Mouse (Mus musculus) brain, embryonic 18.5 days (tissue): ENCODE results near the gene Sorbs2.

ENCODE experiments used
- DNase-seq: peaks from one replicate; pipeline ENCODE4 v3.0.0-alpha.2; 2012; ENCODE audit warnings: low read depth, low spot score

Gene Sorbs2

GRCm38 (mm10) chr8:45626406-45626805 lies 118.8 kb downstream of the Sorbs2 start:
- DNase-seq, result no peak

GRCm38 (mm10) chr8:45627246-45628241 lies 120.0 kb downstream of the Sorbs2 start:
- DNase-seq, result peak; percentile 84

DNA sequence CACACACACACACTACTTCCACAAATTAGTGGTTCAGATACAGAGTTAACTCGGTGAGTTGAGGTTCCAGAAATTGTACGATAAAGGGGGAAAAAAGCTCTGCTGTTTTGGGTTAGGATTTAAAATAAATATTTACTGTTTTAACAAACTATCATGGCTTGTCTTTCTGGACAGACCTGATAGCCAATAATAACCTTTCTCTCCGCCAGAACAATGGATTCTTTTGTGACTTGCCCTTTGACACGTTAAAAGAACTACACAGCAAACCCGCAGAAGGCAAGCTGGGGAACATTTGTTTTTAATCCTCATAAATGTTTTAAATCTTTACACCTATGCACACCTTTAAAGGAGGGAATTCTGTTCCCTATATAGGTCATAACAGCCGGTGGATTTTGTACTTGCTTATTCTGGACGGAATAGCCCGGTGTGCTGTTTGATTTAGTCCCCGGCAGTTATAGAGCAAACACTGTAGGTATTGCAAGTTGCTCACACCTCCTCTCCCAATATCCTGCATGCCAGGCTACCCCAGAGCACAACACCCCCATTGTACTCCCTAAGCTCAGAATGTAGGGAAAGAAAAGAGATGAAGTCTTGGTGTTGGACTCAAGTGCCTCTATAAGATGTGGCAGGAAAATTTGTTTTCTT lies 121.0 kb downstream of the Sorbs2 start:
- no peak for DNase-seq

DNA sequence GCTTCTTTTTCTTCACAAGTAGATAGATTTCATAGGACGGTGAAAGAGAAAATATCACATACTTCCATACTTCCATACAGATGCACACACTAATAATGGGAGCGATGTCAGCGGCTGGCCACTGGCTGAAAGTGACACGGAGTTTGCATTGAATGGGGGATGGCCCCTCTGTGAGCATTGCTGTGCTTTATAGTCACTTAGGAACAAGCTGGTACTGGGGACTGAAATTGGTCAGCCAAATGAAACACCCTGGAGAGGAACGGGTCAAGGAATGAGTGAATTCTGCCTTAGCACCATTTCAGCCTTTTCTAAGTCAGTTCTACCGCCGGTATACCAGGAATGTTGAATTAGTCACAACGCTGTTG lies 121.5 kb downstream of the Sorbs2 start:
- no peak for DNase-seq

GRCm38 (mm10) chr8:45631023-45631422 lies 123.4 kb downstream of the Sorbs2 start:
- DNase-seq, result no peak

DNA sequence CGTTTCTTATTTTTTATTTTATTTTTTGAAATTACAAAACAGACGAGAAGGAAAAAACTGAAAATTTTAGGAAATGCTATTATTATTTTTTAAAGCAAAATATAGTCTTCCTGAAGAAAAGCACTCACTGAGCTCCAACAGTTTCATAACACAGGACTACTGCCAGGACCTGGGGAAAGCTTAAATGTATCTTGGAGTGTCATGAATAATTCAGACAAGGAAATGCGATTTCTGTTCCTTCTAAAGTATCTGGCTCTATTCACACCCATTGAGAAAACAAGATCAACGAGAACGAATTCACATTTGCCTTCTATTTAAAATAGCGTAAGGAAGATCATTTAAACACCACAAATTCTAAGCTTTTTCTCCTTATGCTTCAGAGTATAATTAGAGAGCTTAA lies 127.6 kb downstream of the Sorbs2 start:
- DNase-seq, result no peak

DNA sequence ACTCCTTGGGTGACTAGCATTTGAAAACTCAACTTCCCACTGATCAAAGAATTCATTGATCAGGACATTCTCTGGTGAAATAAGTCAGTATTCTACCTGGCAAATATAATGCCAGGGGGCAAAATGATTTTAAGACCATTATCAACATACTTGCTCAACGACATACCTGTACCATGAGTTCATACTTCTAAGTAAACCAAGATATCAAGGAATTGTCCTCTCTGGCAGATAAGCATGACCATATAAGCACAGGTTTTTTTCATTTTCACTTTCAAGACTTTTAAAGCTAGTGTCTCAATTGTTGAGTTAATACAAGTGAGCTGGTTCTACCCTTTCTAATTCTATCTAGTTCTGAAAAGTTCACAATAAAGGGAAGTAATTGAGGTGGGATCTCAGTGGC lies 130.2 kb downstream of the Sorbs2 start:
- no peak for DNase-seq

- no peak for DNase-seq
Observed at GRCm38 (mm10) chr8:45639444-45639843, 131.9 kb downstream of the Sorbs2 start.

- DNase-seq, result no peak
Observed at GRCm38 (mm10) chr8:45644651-45645050, 137.1 kb downstream of the Sorbs2 start.

GRCm38 (mm10) chr8:45649063-45649462 lies 141.5 kb downstream of the Sorbs2 start:
- DNase-seq, result no peak

DNA sequence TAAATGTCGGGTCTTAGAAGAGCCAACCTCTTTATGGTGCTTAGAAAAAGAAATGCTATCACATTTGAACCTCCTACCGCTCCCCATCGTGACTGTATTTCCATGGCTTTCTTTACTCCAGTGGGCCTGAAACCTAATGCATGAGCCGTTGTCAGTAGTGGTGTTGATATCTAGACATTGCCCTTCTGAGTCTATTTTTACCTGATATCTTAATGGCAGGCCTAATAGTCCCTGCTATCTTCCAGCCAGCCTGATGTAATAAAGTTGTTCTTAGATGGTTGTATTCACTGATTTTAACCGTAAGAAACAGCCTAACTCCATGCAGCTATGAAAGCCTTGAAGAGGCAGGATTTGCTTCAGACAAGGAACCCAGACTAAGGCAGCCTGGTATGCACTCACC lies 142.4 kb downstream of the Sorbs2 start:
- no peak for DNase-seq

DNA sequence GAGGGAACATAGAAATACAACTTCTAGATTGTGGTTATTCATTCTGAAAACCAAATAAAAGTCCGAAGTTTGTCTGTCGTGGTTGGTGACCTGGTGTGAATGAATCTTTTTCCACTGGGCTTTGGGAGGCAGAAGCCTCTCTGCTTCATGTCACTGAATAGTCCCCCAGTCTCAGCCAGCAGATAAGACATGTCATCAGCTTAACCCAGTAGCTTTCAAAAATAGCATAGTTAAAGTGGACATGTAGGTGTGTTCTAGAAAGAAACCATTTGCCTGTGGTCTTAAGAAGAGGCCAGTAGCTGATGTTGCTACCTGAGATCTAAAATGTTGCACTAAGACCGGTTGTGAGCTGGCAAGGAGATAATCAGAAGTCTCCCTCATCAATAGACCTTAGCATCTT lies 150.4 kb downstream of the Sorbs2 start:
- no peak for DNase-seq

- DNase-seq, result no peak
Observed at GRCm38 (mm10) chr8:45658458-45659325, 151.1 kb downstream of the Sorbs2 start.

DNA sequence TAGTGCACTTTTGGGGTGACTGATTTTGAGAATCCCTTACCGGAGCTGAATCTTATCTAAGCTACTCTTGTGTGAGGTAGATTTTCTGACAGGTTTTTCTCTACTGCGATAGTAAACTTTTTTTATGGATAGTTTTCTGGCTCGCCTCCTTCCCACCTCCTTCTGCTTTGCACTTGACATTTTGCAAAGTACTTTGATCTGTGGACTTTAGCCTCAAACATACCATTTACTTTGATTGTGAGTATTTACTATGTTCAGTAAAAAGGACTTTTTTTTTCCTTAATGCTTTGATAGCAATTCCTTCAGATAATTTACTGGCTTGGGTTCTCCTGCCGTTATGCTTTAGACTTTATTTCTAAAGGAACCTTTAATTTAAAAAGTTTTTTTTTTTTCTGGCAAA lies 151.9 kb downstream of the Sorbs2 start:
- DNase-seq, result no peak

DNA sequence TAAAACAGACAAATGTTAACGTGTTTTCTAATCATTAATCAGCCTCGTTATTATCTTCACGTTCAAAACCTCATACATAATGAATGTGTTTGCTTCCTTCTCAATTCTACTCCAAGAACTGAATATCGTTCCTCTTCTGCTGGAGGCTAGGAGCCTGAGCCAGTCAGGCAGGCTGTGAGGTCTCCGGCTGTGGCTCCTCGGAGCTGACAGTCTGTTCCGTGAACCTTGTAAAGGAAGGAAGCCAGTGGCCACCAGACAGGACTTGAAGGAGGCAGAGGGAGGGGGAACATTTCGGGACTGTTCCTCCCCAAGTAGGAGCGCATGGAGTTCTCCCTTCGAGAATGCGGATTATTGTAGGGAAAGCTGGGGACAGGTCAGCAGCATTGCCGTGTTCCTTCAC lies 153.0 kb downstream of the Sorbs2 start:
- DNase-seq, result no peak

GRCm38 (mm10) chr8:45661605-45662004 lies 154.0 kb downstream of the Sorbs2 start:
- no peak for DNase-seq

GRCm38 (mm10) chr8:45666221-45666620 lies 158.6 kb downstream of the Sorbs2 start:
- no peak for DNase-seq

GRCm38 (mm10) chr8:45673149-45673548 lies 165.6 kb downstream of the Sorbs2 start:
- DNase-seq, result no peak

DNA sequence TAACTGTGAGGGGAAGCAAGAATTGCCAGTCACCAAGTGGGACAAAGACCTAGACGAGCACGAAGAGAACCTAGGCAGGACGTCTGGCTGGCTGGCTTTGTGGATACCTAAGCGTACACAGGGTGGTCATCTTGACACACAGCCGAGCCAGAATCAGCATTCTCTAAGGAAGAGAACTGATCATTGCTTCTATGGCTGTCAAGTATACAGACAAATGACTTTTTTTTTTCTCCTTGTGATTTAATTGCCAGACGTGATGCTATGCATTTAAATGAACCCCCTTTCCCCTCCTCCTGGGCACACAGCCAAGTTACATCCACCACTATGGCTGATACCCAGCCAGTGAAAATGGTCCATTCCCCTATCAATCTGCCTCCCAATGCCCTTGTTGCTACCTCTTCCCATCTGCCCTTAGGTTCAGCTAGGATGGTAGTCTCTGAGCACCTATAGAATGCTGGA lies 168.3 kb downstream of the Sorbs2 start:
- no peak for DNase-seq

GRCm38 (mm10) chr8:45677114-45677853 lies 169.7 kb downstream of the Sorbs2 start:
- no peak for DNase-seq

GRCm38 (mm10) chr8:45677854-45678241 lies 170.3 kb downstream of the Sorbs2 start:
- DNase-seq, result no peak
